Mouse (Mus musculus): ENCODE data around the gene D430041D05Rik.

Gene D430041D05Rik

DNA sequence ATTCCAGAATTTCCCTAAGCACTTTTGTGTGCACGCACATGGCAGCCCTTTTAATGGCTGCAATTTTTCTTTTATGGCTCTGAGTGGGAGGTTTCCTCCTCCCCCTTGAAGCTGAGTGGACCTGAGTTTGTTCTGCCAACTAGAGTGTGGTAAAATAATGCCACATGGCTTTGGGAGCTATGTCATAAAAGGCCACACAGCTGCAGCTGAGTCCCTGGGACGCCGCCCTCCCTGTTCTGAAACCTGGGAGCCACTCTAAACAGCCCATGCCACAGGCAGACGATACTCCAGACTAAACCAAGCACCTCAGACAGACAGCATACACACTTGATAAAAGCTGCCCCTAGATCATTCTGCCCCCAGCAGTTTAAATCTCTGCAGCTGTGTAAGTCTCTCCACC, 143.8 kb downstream of the D430041D05Rik start:
- DNase-seq (ENCODE audit: low spot score): no peak

DNA sequence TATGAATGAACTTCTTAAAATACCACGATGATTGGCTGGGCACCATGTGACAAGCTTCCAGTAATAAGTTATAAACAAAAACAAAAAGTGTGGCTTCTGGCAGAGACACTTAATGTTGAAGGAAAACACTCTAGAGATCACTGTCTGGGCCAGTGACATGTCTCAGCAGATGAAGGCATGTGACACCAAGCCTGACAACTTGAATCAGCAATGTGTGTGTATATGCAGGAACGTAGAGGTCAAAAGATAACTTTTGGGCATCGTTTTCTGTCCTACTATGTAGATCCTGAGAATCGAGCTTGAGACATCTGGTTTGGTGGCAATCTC, 149.1 kb downstream of the D430041D05Rik start:
- DNase-seq (ENCODE audit: low spot score): no peak

DNA sequence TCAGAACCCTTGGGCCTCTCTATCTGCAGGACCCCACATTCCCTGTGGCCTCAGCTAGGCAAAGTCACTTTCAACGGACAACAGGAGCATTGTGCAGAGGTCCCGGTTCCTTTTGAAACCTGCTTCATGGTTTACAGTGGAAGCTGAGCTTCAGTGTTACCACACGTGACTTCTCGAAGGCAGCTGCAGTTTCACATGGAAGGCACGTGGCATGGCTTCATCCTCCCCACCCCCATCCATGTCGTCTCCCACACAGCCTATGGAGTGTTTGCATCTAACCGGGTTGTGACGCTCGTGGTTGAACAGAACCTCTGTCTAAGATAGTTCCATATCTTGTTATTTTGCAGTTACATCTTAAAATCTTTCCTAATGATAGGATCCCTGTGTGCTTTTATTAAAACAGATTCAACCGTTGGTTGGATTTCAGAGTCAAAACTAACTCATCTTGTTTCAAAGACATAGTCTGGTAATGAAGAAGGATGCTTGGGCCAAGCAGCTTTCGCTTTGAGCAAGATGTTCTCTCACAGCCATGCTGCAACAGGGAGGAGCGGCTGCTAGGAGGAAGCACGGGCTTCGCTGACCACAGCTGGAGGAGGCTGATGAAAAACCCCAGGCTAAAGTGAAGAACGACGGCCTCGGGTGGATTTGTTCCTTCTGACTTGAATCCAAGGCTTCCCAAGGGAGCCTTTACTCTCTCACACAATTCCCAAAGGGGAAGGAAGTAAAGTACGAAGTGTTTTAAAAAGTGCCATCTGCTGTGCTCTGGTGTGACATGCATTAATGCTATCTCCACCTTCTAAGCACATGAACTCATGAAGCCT, 149.7 kb downstream of the D430041D05Rik start:
- DNase-seq (ENCODE audit: low spot score): no peak

DNA sequence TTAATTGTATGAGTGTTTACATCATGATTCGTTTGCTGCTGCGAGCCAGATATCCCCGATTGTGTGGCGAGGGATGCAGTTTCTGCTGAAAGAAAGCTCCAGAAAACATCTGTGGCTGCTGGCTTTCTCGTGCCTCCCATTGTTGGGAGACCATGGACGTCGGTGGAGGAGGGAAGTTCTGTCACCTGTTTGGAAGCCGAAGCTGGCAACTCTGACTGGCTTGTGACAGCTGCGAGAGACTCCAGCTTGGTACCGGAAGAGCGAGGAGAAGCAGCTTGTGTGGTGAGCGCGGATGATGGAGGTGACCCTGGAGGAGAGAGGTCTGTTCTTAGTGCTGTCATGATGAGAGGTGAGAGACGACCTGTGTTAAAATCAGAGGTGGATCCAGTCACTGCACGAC, 154.2 kb downstream of the D430041D05Rik start:
- DNase-seq (ENCODE audit: low spot score): no peak

DNA sequence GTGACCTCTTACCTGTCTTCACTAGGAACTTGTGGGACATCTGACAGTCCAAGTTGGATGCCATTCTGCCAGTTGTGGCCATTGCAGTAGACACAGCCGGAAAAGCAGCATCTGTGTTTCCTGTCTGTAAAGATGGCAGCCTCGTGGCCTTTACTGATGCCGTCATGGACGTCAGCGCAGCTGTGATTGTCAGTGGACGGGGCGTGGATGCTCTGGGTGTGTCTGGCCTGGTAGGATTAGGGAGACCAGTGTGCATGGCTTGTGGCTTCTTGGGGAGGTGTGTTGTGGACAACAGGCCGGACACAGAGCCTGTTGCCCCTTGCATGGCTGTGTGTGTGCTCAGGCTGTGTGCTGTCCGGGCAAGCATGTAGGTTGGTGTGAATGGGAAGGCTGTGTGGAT, 155.9 kb downstream of the D430041D05Rik start:
- no peak for DNase-seq (ENCODE audit: low spot score)

DNA sequence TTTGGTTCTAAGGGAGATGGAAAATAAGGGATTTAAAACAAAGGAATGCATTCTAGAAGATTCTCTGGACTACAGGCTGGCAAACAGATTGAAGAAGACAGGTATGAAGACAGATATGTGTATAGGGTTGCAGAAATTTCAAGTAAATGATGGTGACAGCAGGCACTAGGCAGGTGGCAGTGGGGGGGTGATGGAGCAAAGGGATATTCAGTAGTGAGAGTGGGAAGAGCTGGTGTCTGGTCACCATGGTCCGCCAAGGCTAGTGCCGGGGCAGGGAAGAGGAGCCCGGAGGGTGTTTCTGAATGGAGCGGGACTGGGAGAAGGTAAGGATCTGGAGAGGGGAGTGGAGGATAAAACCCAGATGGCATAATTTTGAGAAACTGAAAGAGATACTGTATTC, 157.5 kb downstream of the D430041D05Rik start:
- DNase-seq (ENCODE audit: low spot score): no peak

DNA sequence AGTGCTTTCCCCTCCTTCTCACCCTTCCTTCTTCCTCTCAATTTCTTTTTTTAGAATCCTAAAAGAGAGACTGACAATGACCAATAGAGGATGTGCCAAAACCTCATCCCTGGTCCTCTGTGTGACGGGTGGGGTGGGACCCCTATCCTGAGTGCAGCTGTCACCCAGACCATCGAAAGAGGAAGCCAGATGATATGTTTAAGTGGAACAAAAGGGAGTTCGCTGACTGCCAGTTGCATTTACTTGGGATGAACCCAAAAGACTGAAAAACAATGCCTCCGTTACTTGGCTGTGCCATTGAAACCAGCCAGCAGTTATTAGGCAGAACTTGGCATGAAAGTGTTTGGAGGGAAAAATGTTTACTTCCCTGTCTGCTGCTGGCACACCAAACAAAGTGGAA, 159.2 kb downstream of the D430041D05Rik start:
- DNase-seq (ENCODE audit: low spot score): no peak

DNA sequence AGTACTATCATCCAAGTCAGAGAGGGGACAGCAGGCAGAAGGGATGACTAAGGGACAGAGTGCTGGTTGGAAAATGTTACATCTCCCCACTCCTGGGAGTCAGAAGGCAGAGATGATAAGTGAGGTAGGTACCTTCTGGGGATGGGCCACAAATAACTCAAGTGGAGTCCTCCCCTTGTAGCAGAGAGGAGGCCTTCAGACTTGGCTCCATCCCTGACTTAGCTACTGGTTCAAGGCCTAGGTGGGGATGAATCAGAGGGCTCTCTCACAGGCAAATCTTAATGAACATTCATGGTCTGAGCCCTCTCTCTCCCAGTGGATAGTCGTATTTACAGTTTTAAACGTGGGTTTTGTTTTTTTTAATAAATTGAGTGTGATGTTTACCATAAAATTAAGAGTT, 161.0 kb downstream of the D430041D05Rik start:
- DNase-seq (ENCODE audit: low spot score): no peak

DNA sequence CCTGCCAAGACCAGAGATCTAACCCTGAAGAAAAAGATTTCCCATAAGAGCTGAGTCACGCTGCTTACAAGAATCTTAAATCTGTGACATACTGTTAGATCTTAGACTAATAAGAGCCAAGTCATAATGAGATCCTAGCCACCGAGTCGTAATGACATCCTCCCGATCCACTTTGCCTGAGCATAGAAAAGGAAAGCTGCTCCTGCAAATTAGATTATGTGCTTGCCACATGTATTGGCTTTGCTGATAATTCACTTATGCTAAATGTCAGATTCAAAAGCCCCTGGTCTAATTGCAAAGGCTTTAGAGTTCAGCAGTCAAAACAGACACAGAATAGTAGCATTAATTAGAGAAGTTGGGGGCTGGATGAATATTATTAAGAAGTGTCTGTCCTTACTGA, 164.0 kb downstream of the D430041D05Rik start:
- DNase-seq (ENCODE audit: low spot score): no peak

DNA sequence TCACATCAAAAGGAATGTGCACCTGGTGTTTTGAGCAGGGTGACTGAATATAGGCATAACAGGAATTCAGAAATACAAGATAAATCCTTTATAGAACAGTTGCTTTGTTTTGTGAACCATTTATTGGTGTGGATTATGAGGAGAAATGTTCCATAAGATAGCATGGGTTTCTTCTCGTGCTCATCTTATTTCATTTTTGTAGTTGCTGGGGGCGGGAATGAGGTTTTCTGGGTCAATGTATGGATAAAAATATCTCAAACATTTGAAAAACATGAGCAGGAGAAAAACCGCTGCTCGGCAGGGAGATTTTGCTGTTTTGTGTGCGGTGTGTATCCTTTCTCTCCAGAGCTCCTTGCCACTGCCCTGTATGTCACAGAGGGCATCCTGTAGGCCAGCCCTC, 168.8 kb downstream of the D430041D05Rik start:
- no peak for DNase-seq (ENCODE audit: low spot score)

DNA sequence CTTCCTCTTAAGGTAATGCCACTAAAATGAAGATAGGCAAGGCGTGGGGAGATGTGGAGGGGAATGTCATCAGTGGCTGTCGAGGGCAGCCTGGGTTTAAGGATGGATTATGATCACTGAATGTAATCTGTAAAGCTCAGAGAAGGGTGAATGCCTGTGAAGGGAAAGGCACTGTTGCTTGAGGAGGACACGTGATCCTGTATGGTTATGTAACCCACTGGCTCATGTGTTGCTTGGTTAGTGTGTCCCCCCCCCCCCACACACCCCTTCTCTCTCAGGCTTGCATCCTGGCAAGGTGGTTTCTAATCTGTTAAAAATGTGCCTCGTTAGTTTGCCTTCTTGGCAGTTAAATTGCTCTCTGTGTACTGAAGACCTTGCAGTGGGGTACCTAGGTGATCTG, 173.7 kb downstream of the D430041D05Rik start:
- no peak for DNase-seq (ENCODE audit: low spot score)

DNA sequence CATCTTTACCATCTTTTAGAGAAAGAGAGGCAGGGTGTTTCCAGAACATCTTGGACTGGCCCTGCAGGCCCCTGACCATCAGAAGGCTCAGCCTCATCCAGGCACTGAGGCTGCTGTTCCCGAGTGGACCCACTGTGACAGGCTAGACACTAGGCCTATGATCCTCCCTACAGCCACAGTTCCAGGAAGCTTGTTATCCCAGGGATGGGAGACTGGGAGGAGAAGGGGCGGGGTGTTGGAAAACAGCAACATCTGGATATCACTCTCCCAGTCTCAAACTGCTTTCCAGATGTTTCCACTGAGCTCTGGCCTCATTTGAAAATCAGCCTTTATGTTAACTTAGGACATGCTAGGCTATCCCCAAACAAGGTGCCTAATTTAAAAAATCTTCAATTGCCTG, 180.4 kb downstream of the D430041D05Rik start:
- DNase-seq (ENCODE audit: low spot score): no peak

DNA sequence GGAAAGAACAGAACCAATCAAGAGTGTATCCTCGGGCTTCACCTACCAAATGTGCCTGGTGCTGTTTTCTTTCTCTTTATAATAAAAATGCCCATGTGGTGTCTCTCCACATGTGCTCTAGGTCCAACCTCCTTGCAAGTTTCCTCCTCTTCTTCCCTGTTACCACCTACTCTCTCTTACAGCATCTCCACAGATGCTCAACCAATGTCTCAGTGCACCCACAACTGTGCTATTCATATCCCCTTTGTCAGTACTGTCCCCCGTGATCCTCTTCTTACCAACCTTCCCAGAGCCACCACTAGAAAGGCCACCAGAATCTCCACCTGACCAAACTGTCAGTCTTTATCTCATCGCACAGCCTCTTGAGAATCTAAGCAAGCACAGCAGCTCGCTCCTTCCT, 184.8 kb downstream of the D430041D05Rik start:
- no peak for DNase-seq (ENCODE audit: low spot score)

DNA sequence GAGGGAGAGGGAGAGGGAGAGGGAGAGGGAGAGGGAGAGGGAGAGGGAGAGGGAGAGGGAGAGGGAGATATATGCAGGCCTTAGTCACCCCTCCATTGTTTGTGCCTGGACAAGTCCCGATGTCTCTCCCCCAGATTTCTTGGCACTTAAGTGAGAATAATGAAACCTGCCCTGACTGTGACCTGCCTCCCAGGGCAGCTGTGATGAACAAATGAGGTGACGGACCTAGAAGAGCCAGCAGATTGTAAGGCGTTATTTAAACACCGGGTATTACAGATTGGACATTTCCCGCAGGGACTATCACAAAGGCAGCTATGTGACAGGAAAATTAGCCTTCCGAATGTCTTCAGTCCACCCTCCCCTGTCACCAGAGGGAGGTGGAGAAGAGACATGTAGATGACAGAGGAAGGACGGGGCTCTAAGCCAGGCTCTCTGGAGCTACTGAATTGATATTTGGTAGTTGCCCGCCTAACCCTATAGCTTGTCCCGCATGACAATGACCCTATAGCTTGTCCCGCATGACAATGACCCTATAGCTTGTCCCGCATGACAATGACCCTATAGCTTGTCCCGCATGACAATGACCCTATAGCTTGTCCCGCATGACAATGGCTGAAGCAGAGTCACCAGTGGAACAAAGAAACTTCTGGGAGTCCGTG, 191.0 kb downstream of the D430041D05Rik start:
- DNase-seq (ENCODE audit: low spot score): no peak

DNA sequence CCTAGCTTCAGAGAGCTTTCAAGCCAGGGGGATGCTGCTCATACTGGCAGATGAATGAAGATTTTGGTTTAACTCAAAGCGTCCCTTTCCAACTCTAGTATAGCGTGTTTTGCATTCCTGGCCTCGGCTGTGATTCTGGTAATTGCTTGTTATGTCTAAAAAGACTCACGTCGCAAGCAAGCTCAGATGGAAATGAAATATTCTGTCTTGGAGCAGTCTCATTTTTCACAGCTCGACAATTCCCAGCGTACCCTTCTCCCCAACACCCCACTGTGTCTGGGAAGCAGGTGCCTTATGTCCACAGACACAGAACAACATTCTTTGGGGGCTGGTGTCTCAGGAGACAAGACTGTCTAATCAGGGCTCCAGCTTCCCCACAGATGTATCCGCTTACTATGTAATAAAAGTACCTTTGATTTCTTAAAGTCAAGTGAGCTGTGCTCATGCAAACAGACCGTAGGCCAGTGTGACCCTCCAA, 192.2 kb downstream of the D430041D05Rik start:
- no peak for DNase-seq (ENCODE audit: low spot score)

DNA sequence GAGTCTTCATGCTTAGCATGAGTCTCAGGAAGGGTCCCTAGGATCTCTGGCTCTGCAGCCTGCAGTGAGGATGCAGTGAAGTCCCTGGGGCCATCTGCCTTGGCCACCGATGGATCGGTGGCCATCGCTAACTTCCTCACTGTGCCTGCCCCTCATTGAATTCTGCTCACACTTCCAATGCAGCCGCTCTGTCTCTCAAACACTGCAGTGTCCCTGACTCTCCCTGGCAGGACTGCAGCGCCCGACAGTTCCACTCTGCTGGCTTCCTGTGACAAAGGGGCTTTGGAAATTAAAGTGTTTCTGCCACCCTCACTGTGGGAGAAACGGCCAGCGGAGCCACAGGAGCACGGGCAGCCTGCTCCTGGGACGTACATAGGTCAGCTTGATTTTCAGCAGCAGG, 192.7 kb downstream of the D430041D05Rik start:
- no peak for DNase-seq (ENCODE audit: low spot score)

DNA sequence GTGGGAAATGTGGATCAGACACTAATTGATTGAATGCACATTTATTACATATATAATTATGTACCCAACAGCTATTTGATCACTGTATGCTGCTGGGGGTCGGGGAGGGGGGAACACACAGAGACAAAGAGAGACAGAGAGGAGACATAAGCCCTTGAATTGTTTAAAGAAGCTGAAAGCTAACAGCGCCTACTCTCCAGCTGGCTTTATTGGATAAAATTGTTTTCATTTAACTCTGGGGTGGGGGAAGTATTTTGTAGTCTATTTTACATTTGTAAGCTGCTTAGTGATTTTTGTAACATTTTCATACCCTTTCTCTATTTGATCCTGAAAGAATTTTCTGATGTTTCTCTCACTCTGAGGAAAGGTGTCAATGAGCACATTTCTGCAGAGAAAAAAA, 201.4 kb downstream of the D430041D05Rik start:
- DNase-seq (ENCODE audit: low spot score): no peak

DNA sequence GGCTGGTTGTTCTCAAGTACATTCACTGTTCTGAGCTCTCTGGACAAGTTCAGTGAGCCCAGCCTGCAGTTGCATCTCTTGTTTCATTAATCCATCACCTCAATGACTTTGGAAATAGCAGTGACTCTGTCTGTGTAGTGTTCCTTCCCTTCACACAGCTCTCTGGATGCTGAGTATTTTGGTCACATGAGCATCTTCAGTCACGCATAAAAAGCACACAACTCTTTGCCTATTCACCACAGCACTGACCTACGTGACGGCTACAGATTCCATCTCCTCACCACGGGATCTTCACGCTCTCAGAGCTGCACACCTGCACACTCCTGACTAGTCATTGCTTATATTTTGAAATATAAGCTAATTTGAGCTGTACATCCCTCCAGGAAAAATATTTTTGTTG, 202.4 kb downstream of the D430041D05Rik start:
- DNase-seq (ENCODE audit: low spot score): no peak

DNA sequence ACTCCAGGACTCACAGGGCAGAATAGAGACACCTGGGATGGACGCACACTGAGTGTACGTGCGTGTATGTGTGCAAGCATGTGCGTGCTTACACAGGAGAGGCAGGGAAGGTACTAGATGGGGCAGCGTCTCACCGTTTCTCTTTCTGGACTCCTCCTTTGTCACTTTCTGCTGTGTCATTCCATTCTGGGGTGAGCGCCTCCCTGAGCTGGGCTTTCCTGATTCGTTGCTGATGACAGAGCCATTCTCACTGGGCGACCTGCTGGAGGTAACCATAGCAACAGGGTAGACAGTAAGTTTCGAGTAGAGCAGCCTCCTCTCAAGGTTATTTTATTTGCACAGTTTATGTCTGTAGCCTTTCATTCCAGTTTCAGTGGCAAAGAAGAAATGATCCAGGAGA, 202.9 kb downstream of the D430041D05Rik start:
- no peak for DNase-seq (ENCODE audit: low spot score)

DNA sequence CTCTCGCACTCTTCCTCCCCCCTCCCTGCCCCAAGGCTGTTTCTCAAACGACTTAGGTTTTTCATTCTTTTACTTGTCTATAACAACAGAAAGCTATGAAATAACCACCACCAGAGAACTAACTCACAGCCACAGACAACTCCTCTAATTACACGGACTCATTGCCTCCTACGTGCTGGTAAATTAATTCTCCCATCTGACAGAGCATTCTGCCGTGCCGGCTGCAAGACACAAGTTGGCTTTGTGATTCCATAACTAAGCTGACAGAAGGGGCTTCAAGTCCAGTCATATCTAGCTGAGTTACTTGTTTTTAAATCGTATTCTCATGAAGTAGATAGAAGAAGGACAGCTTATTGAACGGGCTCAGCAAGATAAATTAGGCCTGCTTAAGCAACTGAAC, 205.2 kb downstream of the D430041D05Rik start:
- DNase-seq (ENCODE audit: low spot score): no peak

DNA sequence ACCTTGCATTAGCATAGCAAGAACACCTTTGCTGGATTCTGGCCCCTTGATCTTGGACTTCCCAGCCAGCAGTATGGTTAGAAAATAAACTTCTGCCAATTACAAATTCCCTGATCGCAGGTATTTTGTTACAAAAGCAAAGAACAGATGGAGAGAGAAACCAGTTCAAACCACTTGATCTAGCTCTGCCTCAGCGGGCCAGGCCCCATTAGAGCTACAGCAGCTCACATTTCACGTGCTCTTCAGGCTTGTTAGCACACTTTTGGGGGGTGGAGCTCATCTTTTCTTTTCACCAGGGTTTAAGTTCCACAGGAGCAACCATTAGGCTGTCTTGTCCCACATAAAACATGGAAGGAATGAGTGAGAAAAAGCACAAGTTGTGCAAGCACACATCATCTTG, 210.6 kb downstream of the D430041D05Rik start:
- DNase-seq (ENCODE audit: low spot score): no peak

DNA sequence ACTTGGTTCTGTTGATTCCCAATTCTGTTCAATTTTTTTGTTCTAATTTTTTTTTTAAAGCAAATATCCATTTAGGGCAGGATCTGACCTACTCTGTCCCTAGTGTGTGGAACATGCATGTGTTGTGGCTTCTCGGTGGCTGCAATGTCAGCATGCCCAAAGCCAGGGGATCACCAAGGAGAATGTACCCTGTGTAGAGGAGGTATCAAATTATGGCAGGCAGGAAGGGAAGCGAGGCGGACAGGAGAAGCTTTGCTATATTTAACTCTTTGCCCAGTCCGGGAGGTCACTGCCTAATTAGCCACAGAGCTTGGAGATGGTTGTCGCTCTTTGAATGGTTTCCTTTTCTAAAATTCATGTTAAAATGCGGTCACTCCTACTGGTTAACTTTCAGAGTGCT, 212.6 kb downstream of the D430041D05Rik start:
- no peak for DNase-seq (ENCODE audit: low spot score)

DNA sequence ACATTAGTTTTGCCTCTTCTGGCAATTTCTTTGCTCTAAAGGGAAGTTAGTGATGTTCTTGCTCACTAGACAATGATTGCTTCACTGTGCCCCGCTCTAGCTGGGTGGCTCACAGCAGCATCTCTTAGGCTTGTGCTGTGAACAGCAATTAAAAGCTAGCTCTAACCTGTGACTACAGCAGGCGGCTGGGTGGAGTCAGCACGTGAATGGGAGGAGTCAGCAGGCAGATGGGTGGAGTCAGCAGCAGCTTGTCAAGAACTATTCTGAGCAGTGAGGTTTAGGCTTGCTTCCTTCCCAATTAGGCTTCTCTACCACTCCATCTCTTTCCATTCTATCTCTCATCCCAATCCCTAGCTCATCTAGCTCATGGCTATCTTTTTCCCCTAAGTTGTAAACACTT, 213.5 kb downstream of the D430041D05Rik start:
- no peak for DNase-seq (ENCODE audit: low spot score)
